Mouse (Mus musculus): Measurements from ENCODE around the gene Rpl3.

Rpl3 gene

DNA sequence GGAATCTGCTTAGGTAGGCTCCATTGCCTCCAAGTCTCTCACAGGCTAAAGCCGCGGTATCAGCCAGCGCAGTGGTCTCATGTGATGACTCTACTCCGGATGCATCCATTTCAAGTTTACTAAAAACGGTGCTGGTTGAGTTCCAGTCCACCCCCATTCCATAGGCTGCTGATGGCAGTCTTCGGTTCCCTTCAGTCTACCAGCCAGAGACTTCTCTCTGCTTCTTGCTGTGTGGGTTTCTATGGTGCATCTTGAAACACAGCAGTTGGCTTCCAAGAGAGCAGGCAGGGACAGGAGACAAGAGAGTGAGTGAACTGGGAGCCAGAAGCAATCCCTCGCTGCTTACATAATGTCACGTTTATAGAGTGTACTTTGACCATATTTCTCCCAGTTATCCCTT lies 15.5 kb upstream of the Rpl3 start:
- Histone ChIP-seq H3K4me1 (replicated peaks; ENCODE audit: low read depth, low read length) (peaks cover 82% of the 10 kb centered on the region), H3K27me3 (ENCODE audit: insufficient read depth, low read length) (no peaks in the 10 kb centered on the region), H3K9me3 (ENCODE audit: low read length) (no peaks in the 10 kb centered on the region), H3K4me3 (replicated peaks; ENCODE audit: low read length) (no peak overlapping the region), H3K36me3 (ENCODE audit: insufficient read depth, low read length) (peaks cover 54% of the 10 kb centered on the region)
- no peak for TF ChIP-seq POU5F1 (IDR thresholded peaks at IDR 0.05; ENCODE audit: borderline replicate concordance, low read length)
- no peak for TF ChIP-seq CTCF (conservative IDR thresholded peaks at IDR 0.05; ENCODE audit: low read length)
- no peak for TF ChIP-seq NANOG (IDR thresholded peaks at IDR 0.05; ENCODE audit: borderline replicate concordance, low read length)

DNA sequence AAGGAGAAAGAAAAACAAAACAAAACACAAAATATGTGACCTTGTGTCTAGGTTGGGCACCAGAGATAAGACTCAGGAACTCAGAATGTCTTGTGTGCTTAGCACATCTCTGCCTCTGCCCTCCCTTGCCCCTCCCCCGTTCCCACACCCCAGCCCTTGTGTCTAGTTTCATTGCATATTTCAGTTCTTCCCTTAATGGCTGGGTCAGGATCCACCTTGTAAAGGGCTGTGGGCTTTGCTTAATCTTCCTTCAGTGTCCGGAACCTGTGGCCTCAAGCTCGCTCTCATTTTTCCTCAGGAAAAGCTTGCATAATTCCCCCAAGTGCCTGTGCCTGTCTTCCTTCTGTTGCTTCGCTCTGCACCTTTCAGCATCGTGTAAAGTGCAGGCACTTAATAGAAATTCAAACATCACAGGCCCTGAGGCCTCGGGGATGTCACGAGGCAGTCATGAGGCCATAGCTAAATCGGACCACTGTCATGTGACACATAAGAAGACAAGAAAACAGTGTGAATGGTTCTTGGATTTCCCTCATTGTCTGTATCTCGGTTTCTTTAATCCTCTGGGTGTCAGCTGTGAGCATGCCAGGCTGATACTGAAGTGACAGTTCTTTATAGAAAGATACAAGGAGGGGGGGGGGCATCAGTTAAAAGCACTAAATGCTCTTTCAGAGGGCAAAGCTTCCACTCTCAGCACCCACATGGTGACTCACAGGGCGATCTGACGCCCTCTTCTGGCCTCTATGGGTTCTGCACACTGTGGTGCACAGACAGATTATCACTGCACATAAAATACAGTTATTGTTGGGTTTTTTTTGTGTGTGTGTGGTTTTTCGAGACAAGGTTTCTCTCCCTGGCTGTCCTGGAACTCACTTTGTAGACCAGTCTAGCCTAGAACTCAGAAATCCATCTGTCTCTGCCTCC lies 14.1 kb upstream of the Rpl3 start:
- Histone ChIP-seq H3K27me3 (ENCODE audit: insufficient read depth, low read length) (no peaks in the 10 kb centered on the region), H3K4me3 (replicated peaks; ENCODE audit: low read length) (peak overlapping the region; percentile 30), H3K36me3 (ENCODE audit: insufficient read depth, low read length) (peaks cover 48% of the 10 kb centered on the region), H3K4me1 (replicated peaks; ENCODE audit: low read depth, low read length) (peaks cover 82% of the 10 kb centered on the region), H3K9me3 (ENCODE audit: low read length) (no peaks in the 10 kb centered on the region)
- TF ChIP-seq NANOG (IDR thresholded peaks at IDR 0.05; ENCODE audit: borderline replicate concordance, low read length) (no peak), CTCF (conservative IDR thresholded peaks at IDR 0.05; ENCODE audit: low read length) (peak; percentile 91)

DNA sequence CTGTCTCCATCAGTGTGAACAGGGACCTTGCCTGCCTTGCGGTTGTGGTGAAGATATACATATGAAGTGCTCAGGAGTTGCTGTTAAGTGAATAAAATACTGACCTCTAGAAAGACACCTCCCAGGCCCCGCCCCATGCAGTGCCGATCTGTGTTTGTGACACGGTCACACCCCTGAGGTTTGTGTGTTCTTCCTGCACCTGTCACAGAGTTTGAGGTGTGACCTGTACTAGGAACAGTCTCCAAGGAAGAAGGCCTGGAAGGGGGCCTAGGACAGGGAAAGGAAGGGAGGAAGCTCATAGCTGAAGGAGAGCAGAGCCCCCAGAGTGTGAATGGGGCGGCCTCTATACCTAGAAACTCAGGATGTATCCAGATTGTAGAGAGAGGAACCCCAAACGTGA lies 10.8 kb upstream of the Rpl3 start:
- H3K27me3 ChIP-seq (ENCODE audit: insufficient read depth, low read length) = no peaks in the 10 kb centered on the region
- 0 out of 2 replicates have a peak overlapping the region, but pooled peaks have one; percentile 6 for H3K4me3 ChIP-seq (replicated peaks; ENCODE audit: low read length)
- H3K36me3 ChIP-seq (ENCODE audit: insufficient read depth, low read length) = peaks cover 31% of the 10 kb centered on the region
- H3K9me3 ChIP-seq (ENCODE audit: low read length) = no peaks in the 10 kb centered on the region
- TF ChIP-seq NANOG (IDR thresholded peaks at IDR 0.05; ENCODE audit: borderline replicate concordance, low read length) (no peak), CTCF (conservative IDR thresholded peaks at IDR 0.05; ENCODE audit: low read length) (no peak), POU5F1 (IDR thresholded peaks at IDR 0.05; ENCODE audit: borderline replicate concordance, low read length) (no peak)
- H3K4me1 ChIP-seq (replicated peaks; ENCODE audit: low read depth, low read length) = peaks cover 98% of the 10 kb centered on the region

DNA sequence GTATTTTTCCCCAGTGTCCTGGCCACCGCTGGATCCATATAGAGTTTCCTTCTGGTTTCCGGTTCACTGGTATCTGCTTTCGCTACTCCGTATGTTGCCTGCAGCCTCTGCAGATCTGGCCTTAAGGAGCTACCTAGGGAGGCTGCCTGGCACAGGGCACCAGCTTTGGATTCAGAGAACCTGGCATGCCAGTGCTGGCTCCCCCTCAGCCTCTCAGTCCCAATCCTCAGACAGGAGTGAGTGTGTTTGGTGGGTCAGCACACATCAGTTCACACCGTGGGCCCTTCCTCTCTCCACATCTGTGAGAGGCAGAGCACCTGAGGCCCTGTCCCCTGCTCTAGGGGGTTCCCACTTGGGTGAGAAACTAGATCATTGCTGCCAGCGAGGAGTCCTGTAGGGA lies 9.8 kb upstream of the Rpl3 start:
- H3K4me1 ChIP-seq (replicated peaks; ENCODE audit: low read depth, low read length) = peaks cover 98% of the 10 kb centered on the region
- H3K27me3 ChIP-seq (ENCODE audit: insufficient read depth, low read length) = no peaks in the 10 kb centered on the region
- 0 out of 2 replicates have a peak overlapping the region, but pooled peaks have one; percentile 10 for H3K4me3 ChIP-seq (replicated peaks; ENCODE audit: low read length)
- H3K36me3 ChIP-seq (ENCODE audit: insufficient read depth, low read length) = peaks cover 25% of the 10 kb centered on the region
- TF ChIP-seq NANOG (IDR thresholded peaks at IDR 0.05; ENCODE audit: borderline replicate concordance, low read length) (no peak), CTCF (conservative IDR thresholded peaks at IDR 0.05; ENCODE audit: low read length) (no peak), POU5F1 (IDR thresholded peaks at IDR 0.05; ENCODE audit: borderline replicate concordance, low read length) (no peak)
- no peaks in the 10 kb centered on the region for H3K9me3 ChIP-seq (ENCODE audit: low read length)

DNA sequence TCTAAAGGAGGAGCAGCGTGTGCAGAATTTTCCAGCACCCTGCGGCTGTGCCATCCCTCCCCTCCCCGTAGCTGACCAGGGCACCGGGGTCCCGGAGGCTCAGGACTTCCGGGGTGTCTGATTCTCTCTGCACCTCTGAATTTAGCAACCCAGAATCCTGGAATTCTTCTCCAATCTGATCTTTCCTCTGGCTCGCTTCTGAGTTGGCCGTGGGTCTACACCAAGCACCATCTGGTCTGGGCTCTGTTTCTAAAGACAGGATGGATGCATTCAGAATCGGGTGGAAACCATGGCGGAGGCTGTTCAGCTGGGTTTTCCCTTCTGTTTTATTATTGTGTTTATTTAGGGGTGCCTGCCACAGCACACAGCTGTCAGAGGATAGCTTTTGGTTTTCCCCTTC lies 9.2 kb upstream of the Rpl3 start:
- Histone ChIP-seq H3K4me3 (replicated peaks; ENCODE audit: low read length) (0 out of 2 replicates have a peak overlapping the region, but pooled peaks have one; percentile 10), H3K36me3 (ENCODE audit: insufficient read depth, low read length) (peaks cover 30% of the 10 kb centered on the region), H3K4me1 (replicated peaks; ENCODE audit: low read depth, low read length) (peaks cover 98% of the 10 kb centered on the region), H3K9me3 (ENCODE audit: low read length) (no peaks in the 10 kb centered on the region), H3K27me3 (ENCODE audit: insufficient read depth, low read length) (no peaks in the 10 kb centered on the region)
- TF ChIP-seq NANOG (IDR thresholded peaks at IDR 0.05; ENCODE audit: borderline replicate concordance, low read length) (no peak), POU5F1 (IDR thresholded peaks at IDR 0.05; ENCODE audit: borderline replicate concordance, low read length) (no peak), CTCF (conservative IDR thresholded peaks at IDR 0.05; ENCODE audit: low read length) (no peak)

DNA sequence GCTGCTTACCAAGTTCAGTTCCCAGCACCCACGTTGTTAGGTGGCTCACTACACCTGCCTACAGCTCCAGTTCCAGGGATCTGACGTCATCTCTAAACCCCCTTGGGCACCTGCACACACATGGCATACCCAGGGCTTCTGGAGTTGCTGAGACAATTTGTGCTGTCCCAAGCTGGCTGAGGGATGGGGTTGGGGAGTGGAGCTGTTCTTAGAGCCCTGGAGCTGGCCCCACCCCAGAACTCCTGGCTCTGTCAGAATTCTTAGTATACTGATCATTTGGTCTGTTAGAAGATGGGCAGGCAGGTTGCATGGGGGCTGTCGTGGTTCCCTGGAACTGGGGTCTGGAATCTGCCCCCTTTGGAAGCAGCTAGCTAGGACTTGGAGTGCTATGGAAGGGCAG lies 8.5 kb upstream of the Rpl3 start:
- H3K4me3 ChIP-seq (replicated peaks; ENCODE audit: low read length) = no peak overlapping the region
- TF ChIP-seq CTCF (conservative IDR thresholded peaks at IDR 0.05; ENCODE audit: low read length) (no peak), POU5F1 (IDR thresholded peaks at IDR 0.05; ENCODE audit: borderline replicate concordance, low read length) (no peak), NANOG (IDR thresholded peaks at IDR 0.05; ENCODE audit: borderline replicate concordance, low read length) (no peak)
- no peaks in the 10 kb centered on the region for H3K9me3 ChIP-seq (ENCODE audit: low read length)
- H3K4me1 ChIP-seq (replicated peaks; ENCODE audit: low read depth, low read length) = peaks cover 98% of the 10 kb centered on the region
- peaks cover 30% of the 10 kb centered on the region for H3K36me3 ChIP-seq (ENCODE audit: insufficient read depth, low read length)
- no peaks in the 10 kb centered on the region for H3K27me3 ChIP-seq (ENCODE audit: insufficient read depth, low read length)

DNA sequence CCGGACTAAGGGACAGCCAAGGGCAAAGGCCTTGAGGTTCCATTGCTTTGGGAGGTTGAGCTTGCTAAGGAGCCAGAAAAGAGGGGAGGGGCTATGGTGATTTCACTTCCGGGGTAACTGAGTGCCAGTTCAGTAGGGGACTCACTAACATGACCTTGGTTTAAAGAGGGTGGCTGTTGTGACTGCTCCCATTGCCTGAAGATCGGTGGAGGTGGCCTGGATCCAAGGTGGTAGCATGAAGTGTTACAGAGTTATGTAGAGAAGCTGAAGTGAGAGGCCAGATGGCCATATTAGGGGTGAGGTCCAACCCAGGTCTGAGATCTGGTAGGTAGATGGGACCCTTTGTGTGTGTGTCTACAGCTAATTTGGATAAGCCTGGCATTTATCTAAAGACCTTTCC lies 7.8 kb upstream of the Rpl3 start:
- Histone ChIP-seq H3K4me3 (replicated peaks; ENCODE audit: low read length) (peak overlapping the region; percentile 61), H3K9me3 (ENCODE audit: low read length) (no peaks in the 10 kb centered on the region), H3K4me1 (replicated peaks; ENCODE audit: low read depth, low read length) (peaks cover 98% of the 10 kb centered on the region), H3K36me3 (ENCODE audit: insufficient read depth, low read length) (peaks cover 30% of the 10 kb centered on the region), H3K27me3 (ENCODE audit: insufficient read depth, low read length) (no peaks in the 10 kb centered on the region)
- TF ChIP-seq POU5F1 (IDR thresholded peaks at IDR 0.05; ENCODE audit: borderline replicate concordance, low read length) = no peak
- TF ChIP-seq NANOG (IDR thresholded peaks at IDR 0.05; ENCODE audit: borderline replicate concordance, low read length) = no peak
- TF ChIP-seq CTCF (conservative IDR thresholded peaks at IDR 0.05; ENCODE audit: low read length) = no peak

DNA sequence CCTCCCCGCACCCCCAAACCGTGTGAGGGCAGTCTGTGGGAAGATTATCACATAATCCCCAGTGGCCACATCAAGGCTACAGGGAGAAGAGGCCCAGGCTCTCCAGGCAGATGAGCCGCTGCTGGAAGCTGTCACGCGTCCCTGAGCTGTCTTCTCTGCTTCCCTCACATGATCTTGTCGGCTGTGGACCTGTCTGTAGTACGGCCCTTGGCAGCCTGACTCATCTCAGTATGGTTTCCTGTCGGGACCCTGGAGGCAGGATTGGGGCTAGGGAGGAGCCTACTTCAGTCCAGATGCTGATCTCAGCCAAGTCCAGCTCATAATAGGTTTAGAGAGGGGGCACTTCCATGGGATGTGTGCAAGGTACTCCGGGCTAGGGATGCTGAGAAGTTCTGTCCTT lies 7.1 kb upstream of the Rpl3 start:
- peaks cover 30% of the 10 kb centered on the region for H3K36me3 ChIP-seq (ENCODE audit: insufficient read depth, low read length)
- TF ChIP-seq CTCF (conservative IDR thresholded peaks at IDR 0.05; ENCODE audit: low read length) (no peak), POU5F1 (IDR thresholded peaks at IDR 0.05; ENCODE audit: borderline replicate concordance, low read length) (no peak), NANOG (IDR thresholded peaks at IDR 0.05; ENCODE audit: borderline replicate concordance, low read length) (no peak)
- H3K9me3 ChIP-seq (ENCODE audit: low read length) = no peaks in the 10 kb centered on the region
- peak overlapping the region; percentile 61 for H3K4me3 ChIP-seq (replicated peaks; ENCODE audit: low read length)
- H3K4me1 ChIP-seq (replicated peaks; ENCODE audit: low read depth, low read length) = peaks cover 100% of the 10 kb centered on the region
- no peaks in the 10 kb centered on the region for H3K27me3 ChIP-seq (ENCODE audit: insufficient read depth, low read length)
